Mouse (Mus musculus) lung, postnatal 0 days (tissue): ENCODE results near the gene Fpgs. TPM values are rescaled to one million over a fixed set of nuclear protein-coding genes. Genes with fewer than 3 reads are reported as not detected.

Source experiments
- ATAC-seq: fragments of 200-750 bp; cut with Nextera tagmentation; 2 replicates; pipeline ENCODE4 v1.8.0; 2017; ENCODE audit warnings: moderate library complexity
- DNase-seq: peaks from one replicate; pipeline ENCODE4 v3.0.0-alpha.2; 2016; ENCODE audit warnings: low spot score
- H3K27ac ChIP-seq: fragments of 300-500 bp; sonication (generic); 2 replicates; pipeline ENCODE4 v1.5.1; 2014; ENCODE audit warnings: antibody characterized with exemption, mild to moderate bottlenecking, low read length, mixed read lengths
- H3K27me3 ChIP-seq: fragments of 300-500 bp; sonication (generic); replicated peaks from 2 replicates; pipeline ENCODE4 v1.6.1; 2014; ENCODE audit warnings: low read length, mixed read lengths; ENCODE audit not compliant: insufficient read depth
- H3K36me3 ChIP-seq: fragments of 300-500 bp; sonication (generic); 2 replicates; pipeline ENCODE4 v1.6.1; 2014; ENCODE audit warnings: low read length, mixed read lengths; ENCODE audit not compliant: insufficient read depth
- H3K4me1 ChIP-seq: fragments of 300-500 bp; sonication (generic); 2 replicates; pipeline ENCODE4 v1.6.1; 2014; ENCODE audit warnings: antibody characterized with exemption, low read depth, low read length, mixed read lengths; ENCODE audit not compliant: insufficient read depth
- H3K4me2 ChIP-seq: fragments of 300-500 bp; sonication (generic); replicated peaks from 2 replicates; pipeline ENCODE4 v1.6.1; 2014; ENCODE audit warnings: low read depth, mild to moderate bottlenecking, low read length, moderate library complexity, mixed read lengths
- H3K4me3 ChIP-seq: fragments of 300-500 bp; sonication (generic); 2 replicates; pipeline ENCODE4 v1.5.1; 2014; ENCODE audit warnings: low read depth, low read length
- H3K9ac ChIP-seq: fragments of 300-500 bp; sonication (generic); replicated peaks from 2 replicates; pipeline ENCODE4 v1.6.1; 2014; ENCODE audit warnings: low read depth, mild to moderate bottlenecking
- H3K9me3 ChIP-seq: fragments of 300-500 bp; sonication (generic); 2 replicates; pipeline ENCODE4 v1.6.1; 2016; ENCODE audit warnings: low read length, mixed read lengths
- CTCF ChIP-seq: IDR thresholded peaks from 2 replicates; pipeline ENCODE4 v1.5.1; 2016; ENCODE audit warnings: antibody characterized with exemption, mild to moderate bottlenecking
- EP300 ChIP-seq: IDR thresholded peaks from 2 replicates; pipeline ENCODE4 v1.6.1; 2016; ENCODE audit warnings: antibody characterized with exemption, mild to moderate bottlenecking, control low read depth
- WGBS: fragments of 180-500 bp; shearing (Covaris S2); extraction: QIAGEN DNeasy Blood & Tissue Kit; methylation state at CpG from one replicate; pipeline ENCODE4 v1.1.7; 2014; 5-methylcytosine and 5-hydroxymethylcytosine counted together
- polyA plus RNA-seq: library from polyadenylated mRNA; unstranded; fragments of >200 nt; fragmentation: Nextera tagmentation; extraction: Ambion mirVana; gene quantifications from 2 replicates; pipeline ENCODE4 v1.2.1, GENCODE M21; 2015

The Fpgs gene
- polyA plus RNA-seq, 1 experiment from 2014 or later = 15.6 TPM

- TF ChIP-seq EP300 (no peak), CTCF (no peak)
- ATAC-seq (no peak), DNase-seq (no peak)
- WGBS = 57% methylated on average over 6 of the region's 6 CpGs
- H3K4me1 ChIP-seq = 0 out of 2 replicates have a peak, but pooled peaks cover 2% of the 10 kb centered on the region
- H3K36me3 ChIP-seq = no peaks in the 10 kb centered on the region
- H3K9ac ChIP-seq = no peak overlapping the region
- H3K4me2 ChIP-seq = peak overlapping the region; percentile 14; the same call in 1 of the 2 replicates
- H3K4me3 ChIP-seq = no peak overlapping the region
- no peaks in the 10 kb centered on the region for H3K27me3 ChIP-seq
- no peaks in the 10 kb centered on the region for H3K9me3 ChIP-seq
- no peak overlapping the region for H3K27ac ChIP-seq
Observed at GRCm38 (mm10) chr2:32722046-32722445, 18.1 kb upstream of the Fpgs start.

DNA sequence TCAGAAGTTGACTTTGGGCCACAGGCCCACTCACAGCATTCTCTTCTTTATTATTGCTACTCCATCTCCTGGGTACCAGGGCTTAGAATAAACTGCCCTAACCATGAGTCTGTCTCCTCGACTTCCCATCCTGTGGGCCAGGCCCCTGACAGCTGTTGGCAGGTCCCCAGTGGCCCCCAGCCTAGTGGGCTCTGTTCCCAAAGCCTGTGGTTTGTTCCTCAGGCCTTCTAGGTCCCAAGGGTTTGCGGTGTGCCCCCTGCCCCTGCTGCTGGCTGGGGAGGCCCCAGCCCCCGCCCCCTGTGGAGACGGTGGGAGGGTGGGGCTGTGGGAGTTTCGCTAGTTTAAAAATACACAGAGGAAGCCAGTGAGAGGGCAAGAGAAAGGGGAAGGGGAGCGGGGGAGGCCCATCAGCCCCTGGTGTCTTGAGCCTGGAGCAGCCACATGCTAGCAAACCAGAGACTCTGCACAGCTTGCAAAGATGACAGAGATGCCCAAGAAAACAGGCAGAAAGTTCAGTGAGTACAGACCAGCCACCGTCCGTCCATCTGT is 16.8 kb upstream of the Fpgs start, which contains the start of gene Sh2d3c:
Gene Sh2d3c (plus strand): TSS at position 375 of the 549 bp plus-strand sequence.
- Histone ChIP-seq H3K4me1 (no peaks in the 10 kb centered on the region), H3K4me3 (peak within 1 kb of the TSS; percentile 5; the same call in 1 of the 2 replicates), H3K9me3 (no peaks in the 10 kb centered on the region), H3K4me2 (peak within 1 kb of the TSS; percentile 22; the same call in 1 of the 2 replicates), H3K9ac (no peak within 1 kb of the TSS), H3K27ac (no peak within 1 kb of the TSS; the same call in 1 of the 2 replicates), H3K27me3 (no peaks in the 10 kb centered on the region), H3K36me3 (no peaks in the 10 kb centered on the region)
- WGBS = 27% methylated on average over 8 of the region's 8 CpGs
- DNase-seq (no peak), ATAC-seq (peak; percentile 26)
- TF ChIP-seq CTCF = no peak
- no peak for TF ChIP-seq EP300

DNA sequence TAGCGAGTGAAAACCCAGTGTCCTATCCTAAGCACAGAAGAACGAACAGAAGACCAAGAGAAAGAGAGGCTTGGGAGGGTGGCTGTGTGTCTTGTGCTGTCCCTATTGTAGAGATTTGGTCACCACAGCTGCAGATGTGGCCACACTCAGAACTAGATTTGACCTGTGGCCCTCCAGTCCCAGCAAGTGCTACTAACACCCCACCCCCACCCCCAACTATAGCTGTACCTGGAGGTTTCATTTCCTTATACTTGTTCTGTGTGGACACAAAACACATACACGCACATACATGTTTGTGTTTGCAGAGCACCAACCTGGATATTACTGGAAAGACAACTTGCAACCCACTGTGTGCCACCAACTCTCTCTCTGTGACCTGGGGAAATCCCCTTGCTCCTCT is 16.1 kb upstream of the Fpgs start:
- no peaks in the 10 kb centered on the region for H3K9me3 ChIP-seq
- ATAC-seq = no peak
- H3K4me1 ChIP-seq = 0 out of 2 replicates have a peak, but pooled peaks cover under 1% of the 10 kb centered on the region
- H3K36me3 ChIP-seq = no peaks in the 10 kb centered on the region
- no peak overlapping the region for H3K27ac ChIP-seq
- DNase-seq = no peak
- H3K4me2 ChIP-seq = no peak overlapping the region
- no peak overlapping the region for H3K4me3 ChIP-seq
- no peak overlapping the region for H3K9ac ChIP-seq
- TF ChIP-seq EP300 (no peak), CTCF (no peak)
- H3K27me3 ChIP-seq = no peaks in the 10 kb centered on the region
- 76% methylated on average over 3 of the region's 3 CpGs for WGBS

DNA sequence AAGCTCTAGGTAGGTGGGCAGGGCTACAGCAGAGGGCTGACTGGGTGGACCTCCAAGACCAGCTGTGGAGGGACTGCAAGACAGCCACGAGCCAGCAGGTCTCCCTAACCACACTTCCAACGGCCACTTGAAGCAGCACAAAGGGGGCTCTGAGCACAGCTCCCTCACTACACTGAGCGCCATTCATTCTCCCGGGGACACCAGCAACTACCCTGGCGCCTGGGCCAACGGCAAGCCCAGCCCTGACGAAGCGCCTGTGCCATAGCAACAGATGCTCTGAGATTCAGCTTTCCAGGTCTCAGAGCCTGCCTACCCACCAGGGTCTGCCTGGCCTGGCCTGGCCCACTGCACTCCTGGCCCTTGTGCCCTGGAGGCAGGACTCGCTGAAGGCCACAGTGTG is 14.8 kb upstream of the Fpgs start:
- Histone ChIP-seq H3K4me1 (peaks cover 11% of the 10 kb centered on the region; the same call in 1 of the 2 replicates), H3K4me3 (no peak overlapping the region), H3K36me3 (no peaks in the 10 kb centered on the region), H3K27me3 (no peaks in the 10 kb centered on the region), H3K9me3 (no peaks in the 10 kb centered on the region), H3K9ac (no peak overlapping the region), H3K4me2 (no peak overlapping the region), H3K27ac (no peak overlapping the region)
- ATAC-seq = no peak
- WGBS = 36% methylated on average over 9 of the region's 9 CpGs
- TF ChIP-seq EP300 (no peak), CTCF (no peak)
- DNase-seq = no peak

- DNase-seq = peak; percentile 90
- 29% methylated on average over 4 of the region's 4 CpGs for WGBS
- TF ChIP-seq CTCF (peak; percentile 27; the same call in 1 of the 2 replicates), EP300 (peak; percentile 44; the same call in 1 of the 2 replicates)
Observed at GRCm38 (mm10) chr2:32714987-32715425, 11.1 kb upstream of the Fpgs start.

GRCm38 (mm10) chr2:32714117-32714986 is 10.4 kb upstream of the Fpgs start:
- Histone ChIP-seq H3K36me3 (peaks cover 8% of the 10 kb centered on the region; the same call in 1 of the 2 replicates), H3K9ac (no peak overlapping the region; the same call in 1 of the 2 replicates), H3K27me3 (no peaks in the 10 kb centered on the region), H3K4me2 (no peak overlapping the region), H3K27ac (peak overlapping the region; percentile 96), H3K9me3 (no peaks in the 10 kb centered on the region), H3K4me1 (peaks cover 17% of the 10 kb centered on the region; the same call in 1 of the 2 replicates), H3K4me3 (no peak overlapping the region)
- TF ChIP-seq EP300 = no peak
- TF ChIP-seq CTCF = no peak
- DNase-seq (peak; percentile 24), ATAC-seq (no peak)
- WGBS = 40% methylated on average over 11 of the region's 11 CpGs

More at GRCm38 (mm10) chr2:32714987-32715425, 11.1 kb upstream of the Fpgs start:
- Histone ChIP-seq H3K4me3 (no peak overlapping the region), H3K4me2 (no peak overlapping the region), H3K27me3 (no peaks in the 10 kb centered on the region), H3K4me1 (peaks cover 17% of the 10 kb centered on the region; the same call in 1 of the 2 replicates), H3K9me3 (no peaks in the 10 kb centered on the region), H3K36me3 (peaks cover 2% of the 10 kb centered on the region; the same call in 1 of the 2 replicates), H3K27ac (peak overlapping the region; percentile 96), H3K9ac (no peak overlapping the region)
- ATAC-seq = peak; percentile 10; the same call in 1 of the 2 replicates
